Mouse (Mus musculus): ENCODE measurements around the gene Ssmem1. TPM values are rescaled to one million over a fixed set of nuclear protein-coding genes. Genes with fewer than 3 reads are reported as not detected.

Gene Ssmem1
- polyA plus RNA-seq, 1 experiment from 2014 or later: 0.35 TPM

Other genes starting within 250 kb of the Ssmem1 start
- gene Ube2h, start 205.3 kb upstream of the Ssmem1 start, polyA plus RNA-seq (2014; fragmentation: Nextera tagmentation; extraction: Ambion mirVana): 72.4 and 79.3 TPM in 2 replicates
- 62.3 and 66.9 TPM in 2 replicates for gene Zc3hc1, start 118.8 kb upstream of the Ssmem1 start, polyA plus RNA-seq (2014; fragmentation: Nextera tagmentation; extraction: Ambion mirVana)
- gene Klhdc10, start 108.0 kb upstream of the Ssmem1 start, polyA plus RNA-seq (2014; fragmentation: Nextera tagmentation; extraction: Ambion mirVana): 47.5 and 49.7 TPM in 2 replicates
- 28.9 and 30.9 TPM in 2 replicates for gene Tmem209, start 66 bp upstream of the Ssmem1 start, polyA plus RNA-seq (2014; fragmentation: Nextera tagmentation; extraction: Ambion mirVana)
- gene Cpa2, start 31.7 kb downstream of the Ssmem1 start, polyA plus RNA-seq (2014; fragmentation: Nextera tagmentation; extraction: Ambion mirVana): 5.1 and 10.6 TPM in 2 replicates
- gene Cpa4, start 58.5 kb downstream of the Ssmem1 start, polyA plus RNA-seq (2014; fragmentation: Nextera tagmentation; extraction: Ambion mirVana): 0.71 and 0.90 TPM in 2 replicates
- not detected in 2 replicates for gene Cpa5, start 101.2 kb downstream of the Ssmem1 start, polyA plus RNA-seq (2014; fragmentation: Nextera tagmentation; extraction: Ambion mirVana)
- gene Cpa1, start 129.4 kb downstream of the Ssmem1 start, polyA plus RNA-seq (2014; fragmentation: Nextera tagmentation; extraction: Ambion mirVana): 0.37 and 0.50 TPM in 2 replicates
- gene Cep41, start 183.9 kb downstream of the Ssmem1 start, polyA plus RNA-seq (2014; fragmentation: Nextera tagmentation; extraction: Ambion mirVana): 12.1 and 12.6 TPM in 2 replicates
- 353 and 390 TPM in 2 replicates for gene Mest, start 213.7 kb downstream of the Ssmem1 start, polyA plus RNA-seq (2014; fragmentation: Nextera tagmentation; extraction: Ambion mirVana)

All from neural tube, embryonic 14.5 days (tissue).